Mouse (Mus musculus) myocyte (in vitro differentiated cells): ENCODE results near the gene Golim4.

Experiments used
- E2F4 ChIP-seq: IDR thresholded peaks from one replicate; pipeline ENCODE4 v1.6.1; 2011; ENCODE audit warnings: mild to moderate bottlenecking, control low read depth, moderate library complexity; ENCODE audit not compliant: insufficient read depth
- MAX ChIP-seq: IDR thresholded peaks from one replicate; pipeline ENCODE4 v1.6.1; 2011; ENCODE audit warnings: low read depth, mild to moderate bottlenecking, control low read depth
- MYOD1 ChIP-seq, 3 experiments: IDR thresholded peaks; one replicate each; pipeline ENCODE4 v1.6.1; 2011; ENCODE audit warnings: control low read depth in 2 of 3, low read depth in 2 of 3, mild to moderate bottlenecking in 2 of 3, moderate library complexity in 1 of 3; ENCODE audit not compliant: insufficient read length in 2 of 3, control insufficient read depth in 1 of 3
- POLR2A ChIP-seq: IDR thresholded peaks from one replicate; pipeline ENCODE4 v1.6.1; 2011; ENCODE audit warnings: low read depth, mild to moderate bottlenecking, control low read depth, moderate library complexity; ENCODE audit not compliant: insufficient read length
- REST ChIP-seq: IDR thresholded peaks from one replicate; pipeline ENCODE4 v1.6.1; 2011; ENCODE audit warnings: mild to moderate bottlenecking, control low read depth, moderate library complexity; ENCODE audit not compliant: insufficient read depth, insufficient read length

- TF ChIP-seq POLR2A = no peak
- TF ChIP-seq REST = no peak
- TF ChIP-seq MYOD1 (IDR thresholded peaks at IDR 0.05; ENCODE audit: control insufficient read depth in 1 of 3, insufficient read length in 2 of 3, low read depth in 2 of 3) = no peak
- no peak for TF ChIP-seq E2F4
- no peak for TF ChIP-seq MAX
Observed at GRCm38 (mm10) chr3:76005621-76006020, 48.9 kb upstream of the Golim4 start.
